Mouse (Mus musculus) MEL (cell line): ENCODE data around the gene Efna4.

ENCODE experiments used
- CHD2 ChIP-seq: IDR thresholded peaks from 2 replicates; pipeline ENCODE4 v1.6.1; 2011; ENCODE audit warnings: low read length, improper control_type of control experiment
- CTCF ChIP-seq, 3 experiments: IDR thresholded peaks in 2 of 3; conservative IDR thresholded peaks in 1 of 3; 2 replicates each; pipeline ENCODE4 v1.5.1; 2011 to 2012; ENCODE audit warnings: low read length in 3 of 3, low read depth in 2 of 3, mild to moderate bottlenecking in 2 of 3, improper control_type of control experiment in 1 of 3, inconsistent platforms in 1 of 3, mixed read lengths in 1 of 3, moderate library complexity in 1 of 3; ENCODE audit not compliant: control insufficient read depth in 1 of 3, insufficient read depth in 1 of 3, poor library complexity in 1 of 3, severe bottlenecking in 1 of 3
- E2F4 ChIP-seq: IDR thresholded peaks from 2 replicates; pipeline ENCODE4 v1.6.1; 2011; ENCODE audit warnings: low read depth, low read length, improper control_type of control experiment, borderline replicate concordance
- MAZ ChIP-seq: IDR thresholded peaks from 2 replicates; pipeline ENCODE4 v1.6.1; 2012; ENCODE audit warnings: low read depth, mild to moderate bottlenecking, inconsistent platforms, low read length, improper control_type of control experiment
- POLR2A ChIP-seq, 2 experiments: IDR thresholded peaks; 2 replicates each; pipeline ENCODE4 v1.6.1; 2011 to 2012; ENCODE audit warnings: low read length in 2 of 2, mild to moderate bottlenecking in 2 of 2, control low read depth in 1 of 2, improper control_type of control experiment in 1 of 2, low read depth in 1 of 2, moderate library complexity in 1 of 2; ENCODE audit not compliant: control insufficient read depth in 1 of 2, insufficient read depth in 1 of 2, poor library complexity in 1 of 2
- ZKSCAN1 ChIP-seq: IDR thresholded peaks from 2 replicates; pipeline ENCODE4 v1.6.1; 2012; ENCODE audit warnings: low read depth, mild to moderate bottlenecking, inconsistent platforms, low read length, improper control_type of control experiment, moderate library complexity

- TF ChIP-seq CTCF (IDR thresholded peaks at IDR 0.05 in 2 of 3, conservative IDR thresholded peaks at IDR 0.05 in 1 of 3; ENCODE audit: control insufficient read depth in 1 of 3, insufficient read depth in 1 of 3, low read depth in 2 of 3, low read length in 3 of 3, poor library complexity in 1 of 3, severe bottlenecking in 1 of 3) (no peak), E2F4 (no peak), ZKSCAN1 (no peak), CHD2 (no peak), POLR2A (IDR thresholded peaks at IDR 0.05; ENCODE audit: control insufficient read depth in 1 of 2, insufficient read depth in 1 of 2, low read depth in 1 of 2, low read length in 2 of 2, poor library complexity in 1 of 2) (no peak), MAZ (no peak)
Observed at GRCm38 (mm10) chr3:89288503-89288928, 49.3 kb downstream of the Efna4 start.
